Mouse (Mus musculus): ENCODE results near the gene Icam4. TPM values are rescaled to one million over a fixed set of nuclear protein-coding genes. Genes with fewer than 3 reads are reported as not detected.

Gene Icam4
- total and polyA plus RNA-seq, 3 experiments: 0.96 to 2.9 (median 1.1) TPM

GRCm38 (mm10) chr9:21015571-21016130 lies 13.5 kb upstream of the Icam4 start, which contains the start of gene Icam1 (continued):
- peak; percentile 86; the same call in 1 of the 2 replicates for TF ChIP-seq MAZ (IDR thresholded peaks at IDR 0.05; ENCODE audit: low read depth, low read length)
- TF ChIP-seq ZMIZ1 (IDR thresholded peaks at IDR 0.05; ENCODE audit: low read depth, low read length): peak; percentile 99
- TF ChIP-seq PAX5 (IDR thresholded peaks at IDR 0.05; ENCODE audit: low read length): no peak
- peak; percentile 72 for TF ChIP-seq IRF4 (IDR thresholded peaks at IDR 0.05; ENCODE audit: low read depth, low read length)
- peak; percentile 84 for TF ChIP-seq MAX (IDR thresholded peaks at IDR 0.05; ENCODE audit: low read length)
- TF ChIP-seq NRF1 (IDR thresholded peaks at IDR 0.05; ENCODE audit: low read depth, low read length): peak; percentile 34
- 0 out of 2 replicates have a peak, but pooled peaks have one; percentile 24 for TF ChIP-seq KAT2A (IDR thresholded peaks at IDR 0.05; ENCODE audit: insufficient replicate concordance, low read length)
- TF ChIP-seq E2F4 (IDR thresholded peaks at IDR 0.05; ENCODE audit: insufficient replicate concordance, low read depth, low read length): no peak
- TF ChIP-seq MEF2A (IDR thresholded peaks at IDR 0.05; ENCODE audit: borderline replicate concordance, low read depth, low read length): peak; percentile 75
- TF ChIP-seq CHD2 (IDR thresholded peaks at IDR 0.05; ENCODE audit: low read length): peak; percentile 71; the same call in 1 of the 2 replicates
- TF ChIP-seq POLR2AphosphoS2 (IDR thresholded peaks at IDR 0.05; ENCODE audit: low read depth, low read length): peak; percentile 98
- TF ChIP-seq MYC (IDR thresholded peaks at IDR 0.05; ENCODE audit: low read depth, low read length): no peak; the same call in 1 of the 2 replicates
- no peak for TF ChIP-seq USF1 (IDR thresholded peaks at IDR 0.05; ENCODE audit: low read depth, low read length)
- TF ChIP-seq CTCF (conservative IDR thresholded peaks at IDR 0.05 in 1 of 2, IDR thresholded peaks at IDR 0.05 in 1 of 2; ENCODE audit: low read depth in 2 of 2, low read length in 2 of 2): no peak

- Histone ChIP-seq H3K27ac (ENCODE audit: insufficient read depth, low read depth) (peak overlapping the region; percentile 74), H3K4me2 (ENCODE audit: insufficient read depth, low read depth, poor library complexity, severe bottlenecking) (peak overlapping the region; percentile 89), H3K27me3 (replicated peaks) (no peaks in the 10 kb centered on the region), H3K4me1 (ENCODE audit: control insufficient read depth in 1 of 2, insufficient read depth in 2 of 2) (peaks cover 23 to 50% of the 10 kb centered on the region in 2 experiments), H3K79me2 (replicated peaks; ENCODE audit: control insufficient read depth, extremely low read depth, insufficient read depth, poor library complexity, severe bottlenecking) (peaks cover 55% of the 10 kb centered on the region), H3K9ac (ENCODE audit: insufficient read depth, low read depth) (peak overlapping the region; percentile 50), H3K36me3 (replicated peaks in 1 of 2; ENCODE audit: control insufficient read depth in 1 of 2, insufficient read depth in 1 of 2, low read length in 1 of 2) (peaks cover 29 to 42% of the 10 kb centered on the region in 2 experiments), H3K9me3 (replicated peaks; ENCODE audit: low read length) (no peaks in the 10 kb centered on the region), H3K4me3 (replicated peaks in 1 of 3; ENCODE audit: low read depth in 2 of 3, low read length in 2 of 3, poor library complexity in 1 of 3) (peak overlapping the region; percentile 60 to 90 (median 69))
- dilution Hi-C loops (cut with MboI; ENCODE audit: extremely low pct_ligation_motif_present, extremely low pct_unique_long_range_greater_than_20kb, low sequenced_read_pairs) (no loop called here), in situ Hi-C loops (cut with MboI; ENCODE audit: low pct_ligation_motif_present, low pct_unique_long_range_greater_than_20kb, low sequenced_read_pairs) (loop anchor here (10.0 kb wide), 1 partner anchor 128 kb away; the partner anchor contains the start of gene Cdc37)
- no peak for DNase-seq (ENCODE audit: extremely low read depth)
- TF ChIP-seq BHLHE40 (IDR thresholded peaks at IDR 0.05; ENCODE audit: low read depth, low read length) (peak; percentile 53), TCF12 (IDR thresholded peaks at IDR 0.05; ENCODE audit: low read depth, low read length) (no peak), KAT2A (IDR thresholded peaks at IDR 0.05; ENCODE audit: insufficient replicate concordance, low read length) (no peak), EP300 (IDR thresholded peaks at IDR 0.05; ENCODE audit: low read length) (no peak), USF2 (conservative IDR thresholded peaks at IDR 0.05; ENCODE audit: low read depth, low read length) (no peak), CHD1 (IDR thresholded peaks at IDR 0.05; ENCODE audit: low read depth, low read length) (no peak; the same call in 1 of the 2 replicates), CTCF (conservative IDR thresholded peaks at IDR 0.05 in 1 of 2, IDR thresholded peaks at IDR 0.05 in 1 of 2; ENCODE audit: low read depth in 2 of 2, low read length in 2 of 2) (no peak), POLR2AphosphoS2 (IDR thresholded peaks at IDR 0.05; ENCODE audit: low read depth, low read length) (no peak; the same call in 1 of the 2 replicates), NRF1 (IDR thresholded peaks at IDR 0.05; ENCODE audit: low read depth, low read length) (peak; percentile 48; the same call in 1 of the 2 replicates), MAZ (IDR thresholded peaks at IDR 0.05; ENCODE audit: low read depth, low read length) (0 out of 2 replicates have a peak, but pooled peaks have one; percentile 48), NELFE (IDR thresholded peaks at IDR 0.05; ENCODE audit: low read depth, low read length) (no peak), RAD21 (IDR thresholded peaks at IDR 0.05; ENCODE audit: low read depth, low read length) (no peak), USF1 (IDR thresholded peaks at IDR 0.05; ENCODE audit: low read depth, low read length) (no peak), PAX5 (IDR thresholded peaks at IDR 0.05; ENCODE audit: low read length) (no peak), HCFC1 (IDR thresholded peaks at IDR 0.05; ENCODE audit: low read depth, low read length) (no peak), CHD2 (IDR thresholded peaks at IDR 0.05; ENCODE audit: low read length) (peak; percentile 59; the same call in 1 of the 2 replicates), RCOR1 (conservative IDR thresholded peaks at IDR 0.05; ENCODE audit: low read depth, low read length) (no peak; the same call in 1 of the 2 replicates), MAX (IDR thresholded peaks at IDR 0.05; ENCODE audit: low read length) (no peak), ZC3H11A (IDR thresholded peaks at IDR 0.05; ENCODE audit: low read depth, low read length) (no peak), ZNF384 (IDR thresholded peaks at IDR 0.05; ENCODE audit: low read depth, low read length) (no peak), MEF2A (IDR thresholded peaks at IDR 0.05; ENCODE audit: borderline replicate concordance, low read depth, low read length) (peak; percentile 50; the same call in 1 of the 2 replicates), MYC (IDR thresholded peaks at IDR 0.05; ENCODE audit: low read depth, low read length) (0 out of 2 replicates have a peak, but pooled peaks have one; percentile 28), ZKSCAN1 (IDR thresholded peaks at IDR 0.05; ENCODE audit: borderline replicate concordance, low read depth, low read length) (no peak), ZMIZ1 (IDR thresholded peaks at IDR 0.05; ENCODE audit: low read depth, low read length) (no peak; the same call in 1 of the 2 replicates), POLR2A (IDR thresholded peaks at IDR 0.05; ENCODE audit: low read depth, low read length) (no peak), TBP (conservative IDR thresholded peaks at IDR 0.05; ENCODE audit: low read depth, low read length) (0 out of 2 replicates have a peak, but pooled peaks have one; percentile 9), JUN (IDR thresholded peaks at IDR 0.05; ENCODE audit: insufficient read depth, low read depth, low read length) (no peak), SMC3 (IDR thresholded peaks at IDR 0.05; ENCODE audit: low read depth, low read length) (no peak), MXI1 (IDR thresholded peaks at IDR 0.05; ENCODE audit: low read depth, low read length) (peak; percentile 23; the same call in 1 of the 2 replicates)
Observed at GRCm38 (mm10) chr9:21016331-21017176, 12.6 kb upstream of the Icam4 start.

All from CH12.LX (cell line).